Mouse (Mus musculus) CH12.LX (cell line): ENCODE data around the gene Naa25. TPM values are rescaled to one million over a fixed set of nuclear protein-coding genes. Genes with fewer than 3 reads are reported as not detected.

Experiments
- DNase-seq: peaks from one replicate; pipeline ENCODE4 v3.0.0-alpha.2; 2013; ENCODE audit errors: extremely low read depth
- H3K27ac ChIP-seq: 2 replicates; pipeline ENCODE4 v1.5.1; 2012; ENCODE audit warnings: low read depth, mild to moderate bottlenecking, control low read depth, moderate library complexity; ENCODE audit not compliant: insufficient read depth
- H3K27me3 ChIP-seq: replicated peaks from 2 replicates; pipeline ENCODE3; 2012; ENCODE audit warnings: inconsistent platforms
- H3K36me3 ChIP-seq, 2 experiments: replicated peaks in 1 of 2; 2 replicates each; pipeline versions ENCODE3 to v1.6.1; 2012; ENCODE audit warnings: inconsistent platforms in 1 of 2, low read length in 1 of 2, mild to moderate bottlenecking in 1 of 2, mixed read lengths in 1 of 2, moderate library complexity in 1 of 2; ENCODE audit not compliant: control insufficient read depth in 1 of 2, insufficient read depth in 1 of 2
- H3K4me1 ChIP-seq, 2 experiments: 2 replicates each; pipeline ENCODE4 v1.6.1; 2012; ENCODE audit warnings: inconsistent platforms in 1 of 2, moderate library complexity in 1 of 2; ENCODE audit not compliant: insufficient read depth in 2 of 2, control insufficient read depth in 1 of 2
- H3K4me2 ChIP-seq: 2 replicates; pipeline ENCODE4 v1.6.1; 2012; ENCODE audit warnings: low read depth, mild to moderate bottlenecking, control low read depth; ENCODE audit not compliant: poor library complexity, insufficient read depth, severe bottlenecking
- H3K4me3 ChIP-seq, 3 experiments: fragments of 150-350 bp in 1 of 3; sonication (generic) in 1 of 3; replicated peaks in 1 of 3; 2 replicates each; pipeline versions ENCODE3 to v1.5.1; 2011 to 2012; ENCODE audit warnings: low read depth in 2 of 3, low read length in 2 of 3, mild to moderate bottlenecking in 2 of 3, moderate library complexity in 2 of 3, control low read depth in 1 of 3, improper control_type of control experiment in 1 of 3, inconsistent platforms in 1 of 3, mixed read lengths in 1 of 3; ENCODE audit not compliant: poor library complexity in 1 of 3
- H3K79me2 ChIP-seq: replicated peaks from 2 replicates; pipeline ENCODE4 v1.6.1; 2012; ENCODE audit warnings: mild to moderate bottlenecking, moderate library complexity; ENCODE audit not compliant: control insufficient read depth, poor library complexity, insufficient read depth, severe bottlenecking; ENCODE audit errors: extremely low read depth
- H3K9ac ChIP-seq: 2 replicates; pipeline ENCODE4 v1.6.1; 2012; ENCODE audit warnings: low read depth, mild to moderate bottlenecking, control low read depth, moderate library complexity; ENCODE audit not compliant: insufficient read depth
- H3K9me3 ChIP-seq: replicated peaks from 2 replicates; pipeline ENCODE3; 2012; ENCODE audit warnings: low read length, inconsistent platforms, mixed read lengths
- GABPA ChIP-seq: IDR thresholded peaks from 2 replicates; pipeline ENCODE4 v1.6.1; 2012; ENCODE audit warnings: low read depth, low read length, improper control_type of control experiment, inconsistent platforms; ENCODE audit not compliant: insufficient replicate concordance
- JUN ChIP-seq: IDR thresholded peaks from 2 replicates; pipeline ENCODE4 v1.6.1; 2011; ENCODE audit warnings: low read depth, mild to moderate bottlenecking, low read length, improper control_type of control experiment, moderate library complexity; ENCODE audit not compliant: insufficient read depth
- MAFK ChIP-seq: IDR thresholded peaks from 2 replicates; pipeline ENCODE4 v1.6.1; 2011; ENCODE audit warnings: low read length, improper control_type of control experiment; ENCODE audit not compliant: insufficient replicate concordance
- MAX ChIP-seq: IDR thresholded peaks from 2 replicates; pipeline ENCODE4 v1.6.1; 2011; ENCODE audit warnings: low read length, improper control_type of control experiment
- MAZ ChIP-seq: IDR thresholded peaks from 2 replicates; pipeline ENCODE4 v1.6.1; 2012; ENCODE audit warnings: low read depth, mild to moderate bottlenecking, inconsistent platforms, low read length, improper control_type of control experiment, moderate library complexity
- MXI1 ChIP-seq: IDR thresholded peaks from 2 replicates; pipeline ENCODE4 v1.6.1; 2011; ENCODE audit warnings: mild to moderate bottlenecking, low read depth, low read length, improper control_type of control experiment
- MYC ChIP-seq: IDR thresholded peaks from 2 replicates; pipeline ENCODE4 v1.6.1; 2011; ENCODE audit warnings: low read depth, mild to moderate bottlenecking, improper control_type of control experiment, low read length
- NELFE ChIP-seq: IDR thresholded peaks from 2 replicates; pipeline ENCODE4 v1.6.1; 2011; ENCODE audit warnings: low read depth, low read length, improper control_type of control experiment
- PAX5 ChIP-seq: IDR thresholded peaks from 2 replicates; pipeline ENCODE4 v1.6.1; 2012; ENCODE audit warnings: low read length, inconsistent platforms, mixed read lengths
- POLR2A ChIP-seq: IDR thresholded peaks from 2 replicates; pipeline ENCODE4 v1.6.1; 2011; ENCODE audit warnings: low read depth, mild to moderate bottlenecking, improper control_type of control experiment, low read length
- TBP ChIP-seq: conservative IDR thresholded peaks from 2 replicates; pipeline ENCODE4 v1.6.1; 2011; ENCODE audit warnings: low read depth, low read length, improper control_type of control experiment
- UBTF ChIP-seq: IDR thresholded peaks from 2 replicates; pipeline ENCODE4 v1.6.1; 2012; ENCODE audit warnings: low read depth, mild to moderate bottlenecking, inconsistent platforms, low read length, improper control_type of control experiment, moderate library complexity
- USF2 ChIP-seq: conservative IDR thresholded peaks from 2 replicates; pipeline ENCODE4 v1.6.1; 2011; ENCODE audit warnings: low read depth, low read length, improper control_type of control experiment
- ZC3H11A ChIP-seq: IDR thresholded peaks from 2 replicates; pipeline ENCODE4 v1.6.1; 2012; ENCODE audit warnings: low read depth, mild to moderate bottlenecking, inconsistent platforms, low read length, improper control_type of control experiment
- ZKSCAN1 ChIP-seq: IDR thresholded peaks from 2 replicates; pipeline ENCODE4 v1.6.1; 2012; ENCODE audit warnings: low read depth, inconsistent platforms, low read length, improper control_type of control experiment, borderline replicate concordance
- ZMIZ1 ChIP-seq: IDR thresholded peaks from 2 replicates; pipeline ENCODE4 v1.6.1; 2012; ENCODE audit warnings: low read depth, mild to moderate bottlenecking, inconsistent platforms, low read length, improper control_type of control experiment
- ZNF384 ChIP-seq: IDR thresholded peaks from 2 replicates; pipeline ENCODE4 v1.6.1; 2012; ENCODE audit warnings: low read depth, low read length, improper control_type of control experiment, inconsistent platforms
- dilution Hi-C: fragments of 300-500 bp; cut with MboI; formaldehyde crosslinking; loops from 2 replicates; pipeline ENCODE4 v1.14.3; 2020; ENCODE audit warnings: low sequenced_read_pairs; ENCODE audit not compliant: extremely low pct_unique_long_range_greater_than_20kb, extremely low pct_ligation_motif_present
- in situ Hi-C: fragments of 300-500 bp; cut with MboI; formaldehyde crosslinking; loops from 3 replicates; pipeline ENCODE4 v1.14.3; 2019; ENCODE audit warnings: low sequenced_read_pairs, low pct_ligation_motif_present, low pct_unique_long_range_greater_than_20kb, mixed read lengths
- polyA plus RNA-seq: library from polyadenylated mRNA; unstranded; fragments of >175 nt; gene quantifications from 2 replicates; pipeline ENCODE4 v1.2.1, GENCODE M21; 2012; ENCODE audit warnings: low read depth; ENCODE audit not compliant: insufficient read length
- total RNA-seq, 2 experiments: library from RNA; depleted of rRNA; stranded (reverse); fragments of 300-350 nt in 1 of 2; fragments of >200 nt in 1 of 2; gene quantifications; 2 replicates each; pipeline ENCODE4 v1.2.3; 2012 to 2014

Gene Naa25
- total and polyA plus RNA-seq, 3 experiments, result 41.3 to 60.3 (median 59.7) TPM

DNA sequence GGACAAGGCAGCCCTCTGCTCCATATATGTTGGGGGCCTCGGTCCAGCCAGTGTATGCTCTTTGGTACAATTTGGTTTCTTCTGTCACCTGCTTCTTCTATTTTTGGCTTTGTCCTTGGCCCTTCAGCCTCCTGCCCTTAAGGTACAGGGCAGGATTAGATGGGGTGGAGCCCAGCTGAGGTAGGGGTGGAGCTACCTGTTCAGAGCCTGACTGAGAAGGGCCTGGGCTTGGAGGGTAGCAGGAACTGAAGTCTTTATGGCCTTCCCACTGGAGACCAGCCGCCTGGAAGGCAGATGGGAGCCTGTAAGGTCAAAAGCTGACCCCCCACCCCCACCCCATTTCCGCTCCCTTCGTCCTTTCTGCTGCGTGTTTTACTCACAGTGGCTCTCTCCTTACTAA is 65.2 kb downstream of the Naa25 start:
- no peak overlapping the region for H3K4me2 ChIP-seq
- in situ Hi-C loops (no loop called here), dilution Hi-C loops (no loop called here)
- H3K27ac ChIP-seq, result no peak overlapping the region
- peaks cover 0 to 2% of the 10 kb centered on the region in 2 experiments for H3K36me3 ChIP-seq
- DNase-seq, result no peak
- peaks cover 5% of the 10 kb centered on the region for H3K9me3 ChIP-seq
- H3K4me1 ChIP-seq, result peaks cover 5 to 8% of the 10 kb centered on the region in 2 experiments
- no peaks in the 10 kb centered on the region for H3K79me2 ChIP-seq
- no peak overlapping the region for H3K9ac ChIP-seq
- H3K4me3 ChIP-seq, result no peak overlapping the region
- H3K27me3 ChIP-seq, result no peaks in the 10 kb centered on the region
- TF ChIP-seq UBTF (no peak), MAZ (no peak), ZKSCAN1 (no peak), MYC (no peak), JUN (no peak)

DNA sequence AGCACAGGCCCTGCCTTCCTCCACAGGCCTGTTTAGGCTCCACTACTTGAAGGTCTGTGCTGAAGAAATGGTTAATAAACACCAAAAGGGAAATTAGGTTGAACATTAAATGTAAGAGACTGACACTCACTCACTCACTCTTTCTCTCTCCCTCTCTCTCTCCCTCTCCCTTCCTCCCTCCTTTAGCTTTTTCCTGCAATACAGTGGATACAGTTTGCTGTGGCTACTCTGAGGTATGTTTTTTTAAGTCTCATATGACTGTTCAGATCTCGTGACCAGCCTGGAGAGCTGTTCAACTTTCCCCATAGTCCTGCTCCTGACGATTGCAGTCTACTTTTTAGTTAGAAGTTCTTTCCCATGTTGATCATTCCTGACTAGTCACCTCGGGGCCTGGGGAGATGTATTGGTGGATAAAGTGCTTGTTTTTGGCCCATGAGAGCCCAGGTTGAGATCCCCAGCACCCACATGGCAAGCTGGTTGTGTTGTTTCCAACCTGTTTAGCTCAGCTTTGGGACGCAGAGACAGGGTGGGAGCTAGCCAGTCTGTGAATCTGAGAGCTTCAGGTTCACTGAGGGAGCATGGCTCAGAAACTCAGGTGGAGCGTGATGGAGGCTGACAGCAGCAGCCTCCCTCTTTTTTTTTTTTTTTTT is 66.0 kb downstream of the Naa25 start:
- no peak overlapping the region for H3K4me3 ChIP-seq
- H3K27ac ChIP-seq, result no peak overlapping the region
- H3K4me2 ChIP-seq, result no peak overlapping the region
- H3K9ac ChIP-seq, result no peak overlapping the region
- DNase-seq, result no peak
- dilution Hi-C loops, result no loop called here
- H3K36me3 ChIP-seq, result peaks cover 0 to 2% of the 10 kb centered on the region in 2 experiments
- in situ Hi-C loops, result no loop called here
- peaks cover 5% of the 10 kb centered on the region for H3K9me3 ChIP-seq
- H3K4me1 ChIP-seq, result peaks cover 5 to 8% of the 10 kb centered on the region in 2 experiments
- no peaks in the 10 kb centered on the region for H3K79me2 ChIP-seq
- TF ChIP-seq MXI1 (no peak), TBP (no peak), NELFE (no peak), MAFK (no peak), PAX5 (no peak), GABPA (no peak), ZMIZ1 (no peak), ZNF384 (no peak), USF2 (no peak), ZC3H11A (no peak), JUN (no peak), POLR2A (no peak), MAX (no peak)
- no peaks in the 10 kb centered on the region for H3K27me3 ChIP-seq
